ENCODE assay signal across 8 mouse cellular contexts in genomic region chr12:52504331-52505181, GRCm38 (mm10). TPM values are rescaled to one million over a fixed set of nuclear protein-coding genes. Genes with fewer than 3 reads are reported as not detected.
DNase-seq lines count a peak whose midpoint lies in the region; ATAC-seq and TF ChIP-seq lines count a peak whose summit lies in the region.

No protein-coding gene starts in this region.

- no peak for TF ChIP-seq CTCF in Patski (IDR thresholded peaks at IDR 0.05)
- TF ChIP-seq CTCF in left cerebral cortex, adult 2 months (IDR thresholded peaks at IDR 0.05), result no peak

- no peaks in the 10 kb centered on the region for H3K9me3 ChIP-seq in hindbrain, embryonic 13.5 days

- no peaks in the 10 kb centered on the region for H3K27me3 ChIP-seq in Patski
- no peaks in the 10 kb centered on the region for H3K27me3 ChIP-seq in hindbrain, embryonic 13.5 days

- CTCF ChIA-PET in Patski (lab: Charles Lee), result interaction anchor here (1.2 kb wide), 1 partner anchor 21 kb away, joined by 5 read pairs; no protein-coding TSS in a partner anchor

- peaks cover 10% of the 10 kb centered on the region for H3K4me1 ChIP-seq in hindbrain, embryonic 13.5 days (replicated peaks)

- POLR2A ChIA-PET in Patski (lab: Charles Lee), result interaction anchor here (0.6 to 1.3 kb wide), 3 partner anchors 16 to 133 kb away, joined by 3 to 5 read pairs (median 4); no protein-coding TSS in a partner anchor

- H3K36me3 ChIP-seq in hindbrain, embryonic 13.5 days, result no peaks in the 10 kb centered on the region

- ATAC-seq in Patski, result peak; percentile 5
- peak; percentile 30; the same call in 1 of the 2 replicates for ATAC-seq in hindbrain, embryonic 13.5 days (ENCODE audit: low FRiP score)

- no peak for DNase-seq in Patski (ENCODE audit: low read depth, low spot score)
- DNase-seq in c-Kit-positive CD71-positive TER-119-positive erythroid progenitor cells, embryonic 14.5 days (ENCODE audit: low spot score), result peak; percentile 56
- DNase-seq in frontal cortex, postnatal 14 days (ENCODE audit: low spot score in 2 of 2), result peak; percentile 13 to 32
- DNase-seq in left cerebral cortex, adult 2 months (ENCODE audit: extremely low spot score in 1 of 2, low spot score in 2 of 2), result peak; percentile 51 to 59
- DNase-seq in lung, postnatal 4 days, result peak; percentile 63 to 66
- DNase-seq in right cerebral cortex, postnatal 10 days (ENCODE audit: low spot score in 2 of 2), result peak; percentile 53 to 56
- DNase-seq in yolk sac, embryonic 10.5 days (ENCODE audit: low spot score), result peak; percentile 74

- H3K9ac ChIP-seq in hindbrain, embryonic 13.5 days, result peak overlapping the region; percentile 97

- peak overlapping the region; percentile 94 for H3K4me3 ChIP-seq in hindbrain, embryonic 13.5 days
- H3K4me3 ChIP-seq in left cerebral cortex, adult 2 months, result peak overlapping the region; percentile 76

- under 1% methylated on average over 61 of the region's 78 CpGs for WGBS in hindbrain, embryonic 13.5 days

- intact Hi-C loops in left cerebral cortex, adult 2 months (cut with DNase I), result loop anchor here (5.0 to 10.0 kb wide), 3 partner anchors 157 to 467 kb away; no protein-coding TSS in a partner anchor

- in situ Hi-C loops in Patski (cut with MboI; ENCODE audit: low pct_unique_long_range_greater_than_20kb), result loop anchor here (5.0 kb wide), 1 partner anchor 328 kb away; no protein-coding TSS in a partner anchor

- H3K4me2 ChIP-seq in hindbrain, embryonic 13.5 days, result peak overlapping the region; percentile 78

- peak overlapping the region; percentile 99 for H3K27ac ChIP-seq in hindbrain, embryonic 13.5 days
- H3K27ac ChIP-seq in left cerebral cortex, adult 2 months, result peak overlapping the region; percentile 97

RNA-seq across cellular contexts. Expression of gene Arhgap5, which starts 0.8 kb away (rescaled TPM):
- 62.2 TPM for polyA plus RNA-seq in Patski (2021)
- polyA plus RNA-seq in hindbrain, embryonic 13.5 days (2015; fragmentation: Nextera tagmentation; extraction: Ambion mirVana), result 35.3 and 37.8 TPM in 2 replicates
- total RNA-seq in left cerebral cortex, adult 2 months (2021), result 100 to 1,000 TPM; 141 to 144 TPM
